Mouse (Mus musculus) skeletal muscle tissue, adult 2 months (tissue): ENCODE data around the gene Abcb5.
"Not testable (repeated sequence)": the region's sequence is repeated elsewhere in the genome, so short reads cannot be mapped to it uniquely, and the experiment has no call there.

Experiments
- DNase-seq: peaks from one replicate; pipeline ENCODE4 v3.0.0-alpha.2; 2012; ENCODE audit warnings: low read depth, low spot score

The Abcb5 gene

DNA sequence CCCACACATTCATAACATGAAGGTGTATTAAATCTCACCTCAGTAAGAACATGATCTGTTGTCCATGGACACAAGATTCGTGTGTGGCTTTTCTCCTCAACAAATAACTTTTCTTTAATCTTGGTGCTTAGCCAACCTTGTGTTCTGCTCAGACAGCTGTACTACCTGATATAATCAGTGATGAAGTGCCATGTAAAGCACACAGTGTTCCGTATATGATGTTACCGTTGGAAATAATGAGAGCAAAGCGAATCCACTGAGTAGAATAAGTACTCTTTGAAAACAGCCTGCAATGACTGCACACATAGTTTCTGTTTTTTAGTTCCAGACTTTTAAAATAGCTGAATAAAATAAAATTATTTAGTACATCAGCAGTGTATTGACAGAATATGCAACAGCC, at the start of gene Abcb5:
Gene Abcb5 (minus strand): TSS at position 101 of the 400 bp plus-strand sequence.
- DNase-seq, result no peak

DNA sequence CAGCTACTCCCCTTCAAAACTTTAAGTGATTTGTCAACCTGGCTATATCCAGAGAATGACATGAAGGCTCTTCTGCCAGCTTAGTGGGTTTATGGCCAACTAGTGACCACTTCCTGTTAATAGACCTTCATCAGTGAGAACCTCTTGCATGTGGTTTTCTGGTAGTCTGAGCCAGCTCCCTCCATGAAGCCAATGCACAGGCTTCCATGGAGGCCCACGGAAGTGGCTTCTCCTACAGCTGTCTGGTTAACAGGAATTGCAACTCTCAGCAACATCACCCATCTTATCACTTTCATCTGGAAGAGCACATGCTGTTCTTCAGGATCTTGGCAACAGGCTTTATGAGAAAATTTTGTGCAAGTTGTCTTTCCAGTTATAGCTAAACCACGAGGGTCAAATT, 33.0 kb upstream of the Abcb5 start:
- DNase-seq, result no peak

- no peak for DNase-seq
Measured at GRCm38 (mm10) chr12:118994328-118995166, 28.3 kb upstream of the Abcb5 start.

DNA sequence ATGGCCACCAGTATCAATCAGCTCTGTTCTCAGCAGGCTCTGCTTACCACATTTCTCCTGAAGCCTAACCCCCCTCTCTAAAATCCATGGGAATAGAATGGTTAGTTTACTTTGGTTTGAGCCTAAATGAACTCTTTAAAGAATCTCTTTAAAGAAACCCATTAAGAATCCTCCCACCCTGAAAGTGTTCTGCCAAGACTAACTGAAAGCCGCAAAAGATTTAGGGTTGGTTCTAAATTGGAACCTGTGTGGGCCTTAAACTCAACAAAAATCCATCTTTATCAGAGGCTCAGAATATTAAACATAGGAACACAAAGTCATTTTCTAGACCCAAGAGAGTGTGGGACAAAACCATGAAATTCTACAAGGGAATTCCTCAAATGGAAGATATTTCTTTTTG, 18.6 kb upstream of the Abcb5 start:
- DNase-seq, result no peak

DNA sequence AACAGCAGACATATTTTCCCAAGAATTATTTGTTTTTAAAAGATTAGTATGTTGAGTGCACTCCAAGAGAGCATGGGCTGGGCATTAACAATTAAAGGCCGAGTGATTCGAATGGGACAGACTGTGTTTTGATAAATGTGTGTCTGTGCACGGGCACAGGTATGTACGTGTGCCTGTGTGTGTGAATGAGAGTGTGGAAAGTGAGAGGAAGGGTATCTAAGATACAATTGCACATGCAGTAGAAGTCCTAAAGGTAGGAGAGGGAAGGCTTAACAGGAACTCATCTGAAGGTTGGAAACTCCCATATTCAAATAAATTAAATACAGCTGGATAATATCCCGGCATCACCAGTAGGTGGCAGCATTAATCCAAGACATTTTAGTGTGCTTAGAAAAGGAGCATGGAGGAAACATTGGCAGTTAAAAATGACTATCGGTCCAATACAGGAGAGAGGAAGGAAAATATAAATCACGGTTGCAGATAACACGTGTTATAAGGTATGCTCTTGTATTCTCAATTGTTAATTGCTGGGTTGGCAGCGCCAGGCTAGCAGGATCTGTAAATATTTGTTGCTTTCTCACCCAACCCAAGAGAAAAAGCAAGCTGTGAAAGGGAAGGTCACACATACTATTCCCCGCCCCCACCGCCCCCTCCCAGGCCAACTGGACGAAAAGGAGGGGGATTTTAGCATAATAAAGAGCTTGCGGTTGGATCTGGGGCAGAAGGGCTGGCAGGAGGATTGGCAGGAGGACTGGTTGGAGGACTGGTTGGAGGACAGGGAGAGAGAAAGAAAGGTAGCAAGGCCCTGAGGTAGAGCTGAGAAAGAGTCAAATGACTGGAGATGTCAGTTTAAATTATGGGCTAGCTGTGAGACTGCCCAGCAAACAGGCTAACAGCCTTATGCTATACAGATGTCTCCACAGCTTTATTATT, 35.6 kb downstream of the Abcb5 start:
- peak; percentile 12 for DNase-seq

DNA sequence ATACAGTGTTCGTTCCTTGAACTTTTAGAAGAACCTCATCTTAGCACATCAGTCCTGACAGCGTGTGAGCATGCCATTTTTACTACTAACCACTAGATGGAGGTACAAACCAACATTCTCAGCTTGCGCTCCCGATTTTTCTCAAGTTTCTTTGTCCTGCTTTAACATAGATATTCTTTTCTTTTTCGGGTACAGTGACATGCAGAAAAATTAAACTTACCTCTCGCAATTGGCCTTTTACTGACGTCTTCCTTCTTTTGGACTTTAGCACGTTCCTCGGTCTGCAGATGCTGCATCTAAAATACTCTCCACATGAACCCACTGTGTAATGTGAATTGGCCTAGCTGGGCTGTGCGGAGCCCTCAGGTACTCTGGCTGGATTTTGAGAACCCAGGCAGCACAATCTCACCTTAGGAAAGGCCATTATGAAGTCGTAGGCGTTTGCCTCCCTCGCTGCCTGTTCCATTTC, 39.4 kb downstream of the Abcb5 start:
- no peak for DNase-seq

DNA sequence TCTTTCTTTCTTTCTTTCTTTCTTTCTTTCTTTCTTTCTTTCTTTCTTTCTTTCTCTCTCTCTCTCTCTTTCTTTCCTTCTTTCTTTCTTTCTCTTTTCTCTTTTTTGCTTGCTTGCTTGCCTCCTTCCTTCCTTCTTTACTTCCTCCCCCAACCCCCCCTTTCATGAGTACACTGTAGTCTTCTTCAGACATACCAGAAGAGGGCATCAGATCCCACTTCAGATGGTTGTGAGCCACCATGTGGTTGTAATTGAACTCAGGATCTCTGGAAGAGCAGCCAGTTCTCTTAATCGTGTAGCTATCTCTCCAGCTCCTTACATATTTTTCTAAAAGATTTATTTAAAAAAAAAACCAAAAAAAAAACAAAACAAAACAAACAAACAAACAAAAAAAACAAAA, 42.3 kb downstream of the Abcb5 start:
- DNase-seq, result not testable (repeated sequence)

- no peak for DNase-seq
Measured at GRCm38 (mm10) chr12:118917771-118918170, 48.5 kb downstream of the Abcb5 start.

GRCm38 (mm10) chr12:118910360-118910759, 55.9 kb downstream of the Abcb5 start:
- DNase-seq, result no peak

GRCm38 (mm10) chr12:118902249-118902648, 64.0 kb downstream of the Abcb5 start:
- DNase-seq, result no peak

- no peak for DNase-seq
Measured at GRCm38 (mm10) chr12:118887964-118888363, 78.3 kb downstream of the Abcb5 start.

GRCm38 (mm10) chr12:118882790-118883189, 83.4 kb downstream of the Abcb5 start:
- DNase-seq, result no peak

GRCm38 (mm10) chr12:118872673-118873072, 93.5 kb downstream of the Abcb5 start:
- no peak for DNase-seq

- no peak for DNase-seq
Measured at GRCm38 (mm10) chr12:118856151-118856550, 110.1 kb downstream of the Abcb5 start.

DNA sequence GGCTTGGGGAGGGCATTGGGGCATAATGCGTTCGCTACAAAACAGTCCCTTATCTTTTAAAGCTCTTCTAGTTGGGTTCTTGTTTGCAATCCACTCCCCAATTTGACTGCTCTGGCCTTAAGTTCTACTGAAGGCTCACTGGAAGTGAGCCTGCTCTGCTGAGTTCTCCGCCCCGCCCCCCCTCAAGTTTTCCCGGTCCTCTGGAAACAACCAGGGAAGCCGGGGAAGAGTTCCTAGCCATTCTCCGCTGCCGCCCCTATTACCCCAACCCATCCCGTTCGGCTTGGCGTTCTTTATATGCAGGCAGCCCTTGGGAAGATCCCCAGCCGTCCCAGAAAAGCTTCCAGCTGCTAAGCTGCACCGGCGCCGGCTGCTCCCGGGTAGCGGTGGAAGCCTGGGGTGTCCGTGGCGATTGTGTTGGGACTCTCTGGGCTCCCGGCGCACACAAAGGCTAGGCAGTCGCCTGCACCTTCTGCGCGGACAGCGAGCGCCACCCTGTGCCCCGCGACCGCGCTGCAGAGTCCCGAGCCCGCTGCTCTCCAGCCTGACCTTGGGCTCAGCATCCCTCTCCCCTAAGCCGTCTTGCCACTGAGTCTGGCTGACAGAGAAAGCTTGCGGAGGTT, 111.3 kb downstream of the Abcb5 start:
- peak; percentile 3 for DNase-seq

DNA sequence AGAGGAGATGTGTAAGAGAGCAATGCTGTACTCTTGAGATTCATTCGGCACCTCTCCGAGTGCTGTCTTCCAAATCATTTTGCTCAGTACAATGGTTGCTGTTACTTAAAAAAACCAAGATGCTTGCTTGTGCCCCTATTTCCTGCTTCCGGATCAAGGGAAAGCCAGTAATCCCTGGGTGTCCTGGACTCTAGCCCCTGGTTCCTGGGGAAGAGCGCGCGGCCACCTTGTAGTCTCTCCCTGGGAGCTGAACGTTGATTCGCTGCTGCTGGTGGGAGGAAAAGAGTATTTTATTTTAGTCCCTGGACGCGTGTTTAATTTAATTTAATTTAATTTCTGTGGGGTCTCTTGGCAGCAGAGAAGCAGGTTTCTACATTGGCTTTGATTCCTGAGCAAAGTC, 111.8 kb downstream of the Abcb5 start:
- DNase-seq, result no peak

DNA sequence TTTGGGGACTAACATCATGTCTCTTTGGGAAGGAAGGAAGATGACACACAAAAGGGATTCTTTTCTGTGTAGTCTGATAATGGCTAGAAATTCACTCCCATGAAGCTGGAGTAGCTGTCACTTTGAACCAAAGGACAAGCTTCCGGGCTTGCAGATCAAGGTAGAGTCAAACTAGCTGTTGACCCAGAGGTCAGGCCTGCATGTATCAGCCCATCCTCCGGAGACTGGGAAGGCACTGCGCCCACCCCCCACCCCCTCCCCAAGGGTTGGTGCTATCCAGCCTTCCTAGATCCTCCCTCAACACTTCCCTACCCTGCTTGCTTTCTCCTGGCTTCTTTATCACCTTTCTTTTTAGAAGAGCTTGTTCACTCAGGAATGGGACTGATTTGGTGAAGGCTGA, 112.9 kb downstream of the Abcb5 start:
- no peak for DNase-seq

DNA sequence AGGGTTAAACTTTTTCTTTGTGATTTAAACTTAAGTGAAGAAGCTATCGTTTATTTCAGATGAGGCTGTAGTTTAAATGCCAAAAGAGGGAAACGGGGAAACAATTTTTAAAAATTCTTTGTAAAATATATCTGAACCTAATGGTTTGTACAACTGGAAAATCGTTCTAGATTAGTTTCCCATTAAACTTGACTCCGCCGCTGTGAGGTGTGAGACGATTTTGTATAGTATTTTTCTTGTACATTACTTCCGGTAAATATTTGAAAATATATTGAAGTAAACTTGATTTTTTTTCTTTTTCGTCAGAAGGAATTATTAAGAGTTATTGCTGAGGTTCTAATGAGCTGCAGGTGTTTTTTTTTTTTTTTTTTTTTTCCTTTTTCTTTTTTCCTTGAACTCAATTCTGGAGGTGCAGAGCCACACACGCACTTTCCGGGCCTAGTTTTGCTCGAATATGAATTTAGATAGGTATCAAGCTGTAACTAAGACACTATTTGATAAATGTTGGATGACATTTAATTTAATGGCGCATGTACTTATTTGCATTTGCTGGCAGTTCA, 115.3 kb downstream of the Abcb5 start:
- no peak for DNase-seq

DNA sequence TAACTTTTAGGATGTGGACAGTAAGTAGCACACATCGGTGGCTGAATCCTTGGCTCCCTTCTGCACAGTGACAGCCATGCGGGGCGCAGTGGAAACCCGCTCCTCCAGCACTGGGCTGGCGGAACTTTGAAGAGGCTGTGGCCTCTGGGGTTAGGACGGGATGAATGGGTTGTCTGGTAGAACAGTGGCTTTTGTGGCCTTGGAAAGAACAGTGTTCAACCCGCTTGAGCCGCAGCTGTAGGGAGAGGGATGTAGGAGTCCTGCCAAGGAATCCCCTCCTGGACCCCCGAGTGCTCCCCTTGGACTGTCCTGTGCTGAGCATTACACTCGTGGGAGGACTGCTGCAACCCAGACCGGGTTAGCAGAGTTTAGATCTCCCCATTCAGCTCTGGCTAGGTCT, 116.2 kb downstream of the Abcb5 start:
- no peak for DNase-seq

- no peak for DNase-seq
Measured at GRCm38 (mm10) chr12:118849203-118849861, 116.9 kb downstream of the Abcb5 start.
